Mouse (Mus musculus): ENCODE results near the gene Smim14.

The Smim14 gene

GRCm38 (mm10) chr5:65401251-65401994 is 135.6 kb downstream of the Smim14 start:
- DNase-seq = peak; percentile 53 to 71

Data from spleen, adult 18-20 months (tissue).